Mouse (Mus musculus): ENCODE results near the gene Map4k1. TPM values are rescaled to one million over a fixed set of nuclear protein-coding genes. Genes with fewer than 3 reads are reported as not detected.

The Map4k1 gene
- total RNA-seq, 2 experiments from 2014 or later = 42.6 to 64.1 TPM

- ATAC-seq (replicated peaks; ENCODE audit: low FRiP score, low TSS enrichment, poor library complexity, severe bottlenecking) = no peak
Observed at GRCm38 (mm10) chr7:28969672-28970394, 12.0 kb upstream of the Map4k1 start.

GRCm38 (mm10) chr7:28971029-28971428, 10.8 kb upstream of the Map4k1 start:
- ATAC-seq (replicated peaks; ENCODE audit: low FRiP score, low TSS enrichment, poor library complexity, severe bottlenecking) = no peak

GRCm38 (mm10) chr7:28971770-28972269, 10.0 kb upstream of the Map4k1 start:
- no peak for ATAC-seq (replicated peaks; ENCODE audit: low FRiP score, low TSS enrichment, poor library complexity, severe bottlenecking)

GRCm38 (mm10) chr7:28972542-28972985, 9.3 kb upstream of the Map4k1 start:
- peak; percentile 67 for ATAC-seq (replicated peaks; ENCODE audit: low FRiP score, low TSS enrichment, poor library complexity, severe bottlenecking)

- no peak for ATAC-seq (replicated peaks; ENCODE audit: low FRiP score, low TSS enrichment, poor library complexity, severe bottlenecking)
Observed at GRCm38 (mm10) chr7:28973025-28973424, 8.8 kb upstream of the Map4k1 start.

GRCm38 (mm10) chr7:28977556-28977955, 4.3 kb upstream of the Map4k1 start:
- ATAC-seq (replicated peaks; ENCODE audit: low FRiP score, low TSS enrichment, poor library complexity, severe bottlenecking) = no peak

- peak; percentile 49 for ATAC-seq (replicated peaks; ENCODE audit: low FRiP score, low TSS enrichment, poor library complexity, severe bottlenecking)
Observed at GRCm38 (mm10) chr7:28982274-28983013, 594 bp downstream of the Map4k1 start.

GRCm38 (mm10) chr7:28983141-28983564, 1.3 kb downstream of the Map4k1 start:
- ATAC-seq (replicated peaks; ENCODE audit: low FRiP score, low TSS enrichment, poor library complexity, severe bottlenecking) = 0 out of 2 replicates have a peak, but pooled peaks have one; percentile 8

- no peak for ATAC-seq (replicated peaks; ENCODE audit: low FRiP score, low TSS enrichment, poor library complexity, severe bottlenecking)
Observed at GRCm38 (mm10) chr7:28983849-28984248, 2.0 kb downstream of the Map4k1 start.

GRCm38 (mm10) chr7:28984452-28984851, 2.6 kb downstream of the Map4k1 start:
- no peak for ATAC-seq (replicated peaks; ENCODE audit: low FRiP score, low TSS enrichment, poor library complexity, severe bottlenecking)

- ATAC-seq (replicated peaks; ENCODE audit: low FRiP score, low TSS enrichment, poor library complexity, severe bottlenecking) = no peak
Observed at GRCm38 (mm10) chr7:28985207-28985606, 3.4 kb downstream of the Map4k1 start.

- ATAC-seq (replicated peaks; ENCODE audit: low FRiP score, low TSS enrichment, poor library complexity, severe bottlenecking) = no peak
Observed at GRCm38 (mm10) chr7:28990766-28991273, 9.0 kb downstream of the Map4k1 start.

- no peak for ATAC-seq (replicated peaks; ENCODE audit: low FRiP score, low TSS enrichment, poor library complexity, severe bottlenecking)
Observed at GRCm38 (mm10) chr7:28991616-28992015, 9.8 kb downstream of the Map4k1 start.

- no peak for ATAC-seq (replicated peaks; ENCODE audit: low FRiP score, low TSS enrichment, poor library complexity, severe bottlenecking)
Observed at GRCm38 (mm10) chr7:28992997-28993396, 11.1 kb downstream of the Map4k1 start.

GRCm38 (mm10) chr7:28993402-28993801, 11.6 kb downstream of the Map4k1 start:
- no peak for ATAC-seq (replicated peaks; ENCODE audit: low FRiP score, low TSS enrichment, poor library complexity, severe bottlenecking)

- ATAC-seq (replicated peaks; ENCODE audit: low FRiP score, low TSS enrichment, poor library complexity, severe bottlenecking) = peak; percentile 92
Observed at GRCm38 (mm10) chr7:29000651-29001605, 19.1 kb downstream of the Map4k1 start.

GRCm38 (mm10) chr7:29007224-29008101, 25.6 kb downstream of the Map4k1 start:
- ATAC-seq (replicated peaks; ENCODE audit: low FRiP score, low TSS enrichment, poor library complexity, severe bottlenecking) = 0 out of 2 replicates have a peak, but pooled peaks have one; percentile 20

- ATAC-seq (replicated peaks; ENCODE audit: low FRiP score, low TSS enrichment, poor library complexity, severe bottlenecking) = no peak
Observed at GRCm38 (mm10) chr7:29008171-29008570, 26.3 kb downstream of the Map4k1 start.
